Mouse (Mus musculus): ENCODE measurements around the gene Nav2.

GRCm38 (mm10) chr7:49357441-49358165, 449.1 kb downstream of the Nav2 start:
- TF ChIP-seq POLR2A (IDR thresholded peaks at IDR 0.05; ENCODE audit: borderline replicate concordance, extremely low read depth, insufficient read depth, insufficient read length, poor library complexity, severe bottlenecking) (no peak), CTCF (IDR thresholded peaks at IDR 0.05; ENCODE audit: borderline replicate concordance, extremely low read depth, insufficient read depth, insufficient read length) (no peak)
